Mouse (Mus musculus): ENCODE measurements around the gene Fam129c.

DNA sequence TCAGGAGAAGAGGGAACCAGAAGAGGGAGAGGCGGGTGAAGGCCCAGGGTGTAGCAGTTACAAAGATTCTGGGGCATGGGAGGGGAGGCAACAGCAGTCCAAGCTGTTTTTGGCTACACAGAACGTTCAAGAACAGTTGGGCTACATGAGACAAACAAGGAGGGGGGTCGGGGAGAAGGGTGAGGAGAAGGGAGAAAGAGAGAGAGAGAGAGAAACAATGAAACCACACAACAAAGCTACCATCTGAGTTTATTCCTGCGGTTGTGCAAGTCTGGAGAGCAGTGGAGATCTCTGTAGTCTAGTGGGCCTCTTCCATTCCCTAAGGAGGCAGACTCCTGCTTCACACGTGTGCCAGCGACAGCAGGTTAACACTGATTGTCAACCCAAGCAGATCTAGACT lies 43.4 kb upstream of the Fam129c start:
- TF ChIP-seq CTCF (IDR thresholded peaks at IDR 0.05; ENCODE audit: extremely low read depth, insufficient read length, insufficient replicate concordance, low read depth, low read length) (no peak), POLR2A (IDR thresholded peaks at IDR 0.05; ENCODE audit: low read depth, low read length) (no peak)
